Mouse (Mus musculus): ENCODE data around the gene Hmgcs2.
A peak's percentile ranks its signal among the peaks of the same experiment; 100 is the strongest.

DNA sequence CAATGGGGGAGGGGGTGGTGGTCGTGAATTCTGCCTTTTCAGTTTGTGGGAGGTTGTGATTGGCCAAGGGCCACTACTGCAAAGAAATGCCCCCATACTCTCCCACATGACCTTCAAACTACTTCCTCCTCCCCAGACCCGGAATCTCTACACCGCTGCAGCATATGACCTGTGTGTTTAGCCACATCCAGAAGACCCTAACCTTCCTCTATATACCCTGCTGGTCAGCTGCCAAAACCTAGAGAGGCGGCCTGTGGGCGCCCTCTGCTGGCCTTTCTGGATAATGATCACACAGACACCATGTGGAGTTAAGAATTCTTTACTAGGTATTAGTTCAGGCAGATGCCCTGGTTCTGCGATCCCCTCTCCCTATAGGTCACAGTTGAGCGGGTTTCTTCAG is 32.6 kb downstream of the Hmgcs2 start:
- TF ChIP-seq CTCF (IDR thresholded peaks at IDR 0.05; ENCODE audit: extremely low read depth, insufficient read depth, insufficient read length, insufficient replicate concordance) = peak; percentile 63; the same call in 1 of the 2 replicates
- no peak for TF ChIP-seq POLR2A (IDR thresholded peaks at IDR 0.05; ENCODE audit: low read depth, low read length)

Data from spleen, adult 2 months (tissue).